Mouse (Mus musculus): ENCODE measurements at regions not wholly inside any gene's neighbourhood (a gene's known extent, or its start where the extent isn't known, plus 50 kb on each side); places are given as distances from the start of the nearest gene placed in this dataset.

DNA sequence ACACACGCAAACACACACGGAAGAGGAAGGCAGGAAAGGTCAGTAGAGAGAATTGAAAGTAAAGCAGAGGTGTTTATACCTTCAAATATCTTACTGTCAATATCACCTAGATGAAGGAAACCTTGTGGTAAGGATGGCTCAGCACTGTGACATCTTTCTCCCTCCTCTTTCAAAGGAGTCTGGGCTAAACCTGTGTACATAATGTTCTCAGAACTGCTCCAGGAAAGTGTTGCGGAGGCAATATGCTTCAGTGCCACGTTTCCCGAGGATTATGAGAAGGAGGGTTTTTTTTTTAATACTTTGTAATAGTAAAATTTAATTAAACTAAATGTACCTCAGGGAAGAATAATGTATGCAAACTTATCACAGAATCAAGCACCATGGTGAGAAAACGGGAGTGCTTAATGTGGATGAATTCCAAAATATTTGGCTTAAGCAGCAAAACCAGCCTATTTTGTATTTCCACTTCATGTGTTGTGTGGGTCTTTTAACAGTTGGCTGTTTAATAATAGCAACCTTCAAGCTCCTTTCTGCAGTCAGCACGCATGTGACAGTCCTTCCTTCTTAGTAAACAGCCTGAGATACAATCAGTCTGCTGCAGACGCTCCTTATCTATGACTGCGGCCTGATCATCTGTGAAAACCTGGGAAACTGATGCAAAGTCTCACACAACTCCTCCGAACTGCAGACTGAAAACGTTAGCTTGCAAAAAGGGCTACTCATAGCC is 138.5 kb downstream of the Serpinb8 start:
- TF ChIP-seq CTCF (IDR thresholded peaks at IDR 0.05; ENCODE audit: borderline replicate concordance, insufficient read depth, low read depth, low read length) (no peak), POLR2A (IDR thresholded peaks at IDR 0.05; ENCODE audit: borderline replicate concordance, insufficient read depth, low read length) (no peak)

All from cerebellum, adult 2 months (tissue).